Mouse (Mus musculus): Measurements from ENCODE around the gene Fam187b. TPM values are rescaled to one million over a fixed set of nuclear protein-coding genes. Genes with fewer than 3 reads are reported as not detected.
A peak's percentile ranks its signal among the peaks of the same experiment; 100 is the strongest.

Fam187b gene
- polyA plus RNA-seq, 1 experiment from 2014 or later = 1.1 TPM

- no peak for ATAC-seq (ENCODE audit: insufficient number of reproducible peaks, insufficient read depth, low FRiP score, low TSS enrichment, low read depth)
- Histone ChIP-seq H3K9ac (replicated peaks) (no peak overlapping the region), H3K9me3 (no peaks in the 10 kb centered on the region), H3K36me3 (no peaks in the 10 kb centered on the region), H3K4me2 (no peak overlapping the region), H3K4me1 (replicated peaks) (no peaks in the 10 kb centered on the region), H3K27me3 (no peaks in the 10 kb centered on the region), H3K27ac (no peak overlapping the region), H3K4me3 (replicated peaks) (no peak overlapping the region)
- WGBS = 89% methylated on average over 9 of the region's 9 CpGs
Measured at GRCm38 (mm10) chr7:30985357-30985756, 11.8 kb downstream of the Fam187b start.

DNA sequence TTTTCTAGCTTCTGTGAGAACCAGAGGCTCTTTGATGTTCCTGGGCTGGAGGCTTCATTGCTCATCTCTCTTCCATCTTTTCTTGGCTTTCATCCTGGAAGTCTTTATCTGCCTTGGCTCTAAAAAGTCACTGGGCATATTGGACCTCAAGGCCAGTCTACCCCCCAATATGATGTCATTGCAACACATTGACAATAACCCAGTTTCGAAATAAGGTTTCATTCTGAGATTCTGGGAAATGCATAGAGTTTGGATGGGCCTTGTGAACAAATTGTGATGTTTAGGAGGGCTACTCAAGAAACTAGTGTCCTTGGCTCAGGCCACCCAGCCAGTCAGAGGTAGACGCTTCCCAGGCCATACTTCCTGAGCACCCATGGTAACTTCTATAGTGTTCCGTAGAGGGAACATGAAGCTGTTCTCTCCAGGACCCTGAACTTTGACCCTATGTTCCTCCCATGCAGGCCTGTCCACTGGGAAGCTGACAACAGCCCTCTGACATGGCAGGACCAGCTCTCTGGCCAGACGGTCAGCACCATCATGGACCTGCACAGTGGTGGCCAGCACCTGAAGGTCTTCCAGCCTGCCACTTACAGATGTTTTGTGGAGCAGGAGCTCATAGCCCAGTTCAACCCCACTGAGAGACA, 15.1 kb downstream of the Fam187b start:
- no peak for ATAC-seq (ENCODE audit: insufficient number of reproducible peaks, insufficient read depth, low FRiP score, low TSS enrichment, low read depth)
- Histone ChIP-seq H3K9ac (replicated peaks) (no peak overlapping the region), H3K4me1 (replicated peaks) (no peaks in the 10 kb centered on the region), H3K27ac (no peak overlapping the region), H3K4me3 (replicated peaks) (no peak overlapping the region), H3K4me2 (no peak overlapping the region), H3K9me3 (no peaks in the 10 kb centered on the region), H3K27me3 (no peaks in the 10 kb centered on the region), H3K36me3 (no peaks in the 10 kb centered on the region)
- 84% methylated on average over 4 of the region's 4 CpGs for WGBS

- no peak overlapping the region for H3K4me2 ChIP-seq
- peaks cover 9% of the 10 kb centered on the region; the same call in 1 of the 2 replicates for H3K9me3 ChIP-seq
- no peaks in the 10 kb centered on the region for H3K36me3 ChIP-seq
- no peak for ATAC-seq (ENCODE audit: insufficient number of reproducible peaks, insufficient read depth, low FRiP score, low TSS enrichment, low read depth)
- WGBS = 73% methylated on average over 5 of the region's 5 CpGs
- H3K27ac ChIP-seq = no peak overlapping the region
- no peaks in the 10 kb centered on the region for H3K4me1 ChIP-seq (replicated peaks)
- no peaks in the 10 kb centered on the region for H3K27me3 ChIP-seq
- H3K4me3 ChIP-seq (replicated peaks) = no peak overlapping the region
- no peak overlapping the region for H3K9ac ChIP-seq (replicated peaks)
Measured at GRCm38 (mm10) chr7:30992148-30992547, 18.6 kb downstream of the Fam187b start.

DNA sequence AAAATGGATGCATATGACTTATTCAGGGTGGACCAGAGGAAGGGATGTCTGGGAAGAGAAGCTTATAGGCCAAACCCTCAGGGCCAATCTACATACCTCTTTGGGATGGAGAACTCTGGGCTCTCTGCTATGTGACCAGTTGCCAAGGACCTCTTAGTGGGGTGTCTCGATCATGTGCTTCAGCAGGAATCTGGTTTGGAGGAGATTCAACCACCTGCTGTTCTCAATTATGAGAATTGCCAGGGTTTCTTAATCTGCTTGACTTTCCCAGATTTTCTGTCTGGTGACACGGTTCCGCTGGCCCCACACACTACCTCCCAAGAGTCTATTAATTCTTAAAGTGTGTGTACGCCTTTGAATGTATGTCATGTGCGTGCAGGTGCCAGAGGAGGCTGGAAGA, 20.4 kb downstream of the Fam187b start:
- no peak for ATAC-seq (ENCODE audit: insufficient number of reproducible peaks, insufficient read depth, low FRiP score, low TSS enrichment, low read depth)
- 75% methylated on average over 5 of the region's 5 CpGs for WGBS
- Histone ChIP-seq H3K9me3 (peaks cover 9% of the 10 kb centered on the region; the same call in 1 of the 2 replicates), H3K4me1 (replicated peaks) (no peaks in the 10 kb centered on the region), H3K9ac (replicated peaks) (no peak overlapping the region), H3K27me3 (no peaks in the 10 kb centered on the region), H3K27ac (no peak overlapping the region), H3K4me3 (replicated peaks) (no peak overlapping the region), H3K36me3 (no peaks in the 10 kb centered on the region), H3K4me2 (no peak overlapping the region)

DNA sequence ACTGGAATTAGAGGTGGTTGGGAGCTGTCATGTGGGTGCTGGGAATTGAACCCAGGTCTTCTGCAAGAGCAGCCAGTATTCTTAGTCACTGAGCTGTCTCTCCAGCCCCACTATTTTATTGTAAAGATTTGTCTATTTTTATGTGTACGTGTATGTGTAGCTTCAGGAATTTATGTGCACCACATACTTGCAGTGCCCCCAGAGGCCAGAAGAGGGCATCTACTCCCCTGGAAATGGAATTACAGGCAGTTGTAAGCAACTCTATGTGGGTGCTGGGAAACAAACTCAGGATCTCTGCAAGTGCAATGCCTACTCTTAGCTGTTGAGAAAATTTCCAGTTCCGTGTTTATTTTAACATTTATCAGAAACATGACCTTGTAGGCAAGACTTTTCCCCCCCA, 22.9 kb downstream of the Fam187b start:
- Histone ChIP-seq H3K27me3 (no peaks in the 10 kb centered on the region), H3K27ac (no peak overlapping the region), H3K9me3 (peaks cover 9% of the 10 kb centered on the region; the same call in 1 of the 2 replicates), H3K36me3 (no peaks in the 10 kb centered on the region), H3K4me2 (no peak overlapping the region), H3K4me1 (replicated peaks) (peaks cover 12% of the 10 kb centered on the region), H3K4me3 (replicated peaks) (no peak overlapping the region), H3K9ac (replicated peaks) (no peak overlapping the region)
- WGBS = 87% methylated on average over 2 of the region's 2 CpGs
- ATAC-seq (ENCODE audit: insufficient number of reproducible peaks, insufficient read depth, low FRiP score, low TSS enrichment, low read depth) = no peak

- peak overlapping the region; percentile 23; the same call in 1 of the 2 replicates for H3K4me2 ChIP-seq
- no peaks in the 10 kb centered on the region for H3K36me3 ChIP-seq
- no peaks in the 10 kb centered on the region for H3K27me3 ChIP-seq
- 0 out of 2 replicates have a peak overlapping the region, but pooled peaks have one; percentile 18 for H3K9ac ChIP-seq (replicated peaks)
- peaks cover 12% of the 10 kb centered on the region for H3K4me1 ChIP-seq (replicated peaks)
- H3K27ac ChIP-seq = peak overlapping the region; percentile 4; the same call in 1 of the 2 replicates
- H3K9me3 ChIP-seq = peaks cover 9% of the 10 kb centered on the region; the same call in 1 of the 2 replicates
- ATAC-seq (ENCODE audit: insufficient number of reproducible peaks, insufficient read depth, low FRiP score, low TSS enrichment, low read depth) = peak; percentile 47; the same call in 1 of the 2 replicates
- no peak overlapping the region for H3K4me3 ChIP-seq (replicated peaks)
- WGBS = 18% methylated on average over 7 of the region's 7 CpGs
Measured at GRCm38 (mm10) chr7:31000505-31001020, 27.0 kb downstream of the Fam187b start.

DNA sequence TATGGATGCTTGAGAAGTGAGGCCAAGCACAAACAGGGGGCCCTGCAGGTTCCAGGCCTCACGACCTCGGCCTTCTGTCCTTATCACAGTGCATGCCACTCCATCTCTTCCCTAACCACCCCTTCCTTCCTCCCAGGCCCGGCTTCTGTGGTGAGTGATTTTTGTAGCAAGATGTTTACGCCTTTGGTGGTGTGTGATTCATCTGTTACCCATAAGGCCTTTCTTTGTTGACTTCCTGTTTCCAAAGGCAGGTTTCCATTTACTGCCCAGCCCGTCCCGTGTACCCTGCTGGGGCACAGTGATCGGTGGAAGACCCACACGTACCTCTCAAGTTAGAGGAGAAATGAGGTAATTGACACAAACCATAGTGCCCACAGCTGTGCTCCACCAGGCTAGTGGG, 29.1 kb downstream of the Fam187b start:
- Histone ChIP-seq H3K4me3 (replicated peaks) (no peak overlapping the region), H3K4me1 (replicated peaks) (peaks cover 12% of the 10 kb centered on the region), H3K9ac (replicated peaks) (no peak overlapping the region), H3K4me2 (no peak overlapping the region), H3K27me3 (no peaks in the 10 kb centered on the region), H3K27ac (no peak overlapping the region), H3K36me3 (no peaks in the 10 kb centered on the region), H3K9me3 (no peaks in the 10 kb centered on the region)
- WGBS = 71% methylated on average over 8 of the region's 8 CpGs
- no peak for ATAC-seq (ENCODE audit: insufficient number of reproducible peaks, insufficient read depth, low FRiP score, low TSS enrichment, low read depth)

DNA sequence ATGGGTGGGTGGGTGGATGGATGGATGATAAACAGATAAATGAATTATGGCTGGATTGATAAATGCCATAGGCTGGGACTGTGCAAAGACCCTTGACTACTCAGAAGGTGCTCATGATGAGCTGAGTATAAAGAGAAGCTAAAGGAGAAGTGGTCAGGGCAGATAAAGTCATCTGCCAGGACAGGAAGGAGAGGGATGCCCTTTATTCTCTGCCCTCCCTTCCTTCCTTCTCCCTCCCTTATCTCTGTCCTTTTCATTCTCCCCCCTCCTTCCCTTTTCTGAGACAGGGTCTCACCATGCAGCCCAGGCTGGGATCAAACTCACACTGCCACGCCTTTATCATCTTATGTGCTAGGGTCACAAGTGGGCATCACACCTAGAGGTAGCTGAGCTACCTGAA, 34.2 kb downstream of the Fam187b start:
- ATAC-seq (ENCODE audit: insufficient number of reproducible peaks, insufficient read depth, low FRiP score, low TSS enrichment, low read depth) = no peak
- Histone ChIP-seq H3K36me3 (no peaks in the 10 kb centered on the region), H3K27ac (no peak overlapping the region), H3K4me3 (replicated peaks) (no peak overlapping the region), H3K9me3 (no peaks in the 10 kb centered on the region), H3K4me1 (replicated peaks) (no peaks in the 10 kb centered on the region), H3K9ac (replicated peaks) (no peak overlapping the region), H3K27me3 (no peaks in the 10 kb centered on the region), H3K4me2 (no peak overlapping the region)
- WGBS = 73% methylated on average over 1 of the region's 1 CpGs

- Histone ChIP-seq H3K36me3 (no peaks in the 10 kb centered on the region), H3K27me3 (no peaks in the 10 kb centered on the region), H3K9me3 (no peaks in the 10 kb centered on the region), H3K27ac (no peak overlapping the region), H3K4me3 (replicated peaks) (no peak overlapping the region), H3K4me1 (replicated peaks) (no peaks in the 10 kb centered on the region), H3K4me2 (no peak overlapping the region), H3K9ac (replicated peaks) (no peak overlapping the region)
- WGBS = 38% methylated on average over 1 of the region's 1 CpGs
- ATAC-seq (ENCODE audit: insufficient number of reproducible peaks, insufficient read depth, low FRiP score, low TSS enrichment, low read depth) = no peak
Measured at GRCm38 (mm10) chr7:31008175-31008574, 34.6 kb downstream of the Fam187b start.

DNA sequence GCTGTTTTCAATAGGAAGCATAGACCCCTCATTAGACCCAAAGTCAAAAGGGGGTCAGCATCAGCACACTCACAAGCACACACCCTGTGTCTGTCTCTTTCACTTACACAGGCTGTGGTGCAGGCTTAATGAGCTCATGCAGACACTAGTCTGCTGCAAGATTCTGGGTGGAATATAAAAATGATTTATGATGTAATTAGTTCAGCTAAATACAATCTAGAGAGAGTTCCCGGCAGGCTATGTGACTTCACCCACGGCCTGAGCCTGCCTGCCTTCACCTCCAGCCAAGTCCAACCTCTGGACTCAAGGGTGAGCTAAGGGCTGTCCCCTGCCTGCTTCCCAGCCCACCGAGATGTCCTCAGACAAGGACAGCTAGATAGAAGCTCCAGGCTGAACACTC, 35.3 kb downstream of the Fam187b start:
- no peak overlapping the region for H3K27ac ChIP-seq
- ATAC-seq (ENCODE audit: insufficient number of reproducible peaks, insufficient read depth, low FRiP score, low TSS enrichment, low read depth) = peak; percentile 46; the same call in 1 of the 2 replicates
- H3K27me3 ChIP-seq = no peaks in the 10 kb centered on the region
- no peaks in the 10 kb centered on the region for H3K9me3 ChIP-seq
- H3K4me2 ChIP-seq = no peak overlapping the region
- no peaks in the 10 kb centered on the region for H3K36me3 ChIP-seq
- 27% methylated on average over 3 of the region's 3 CpGs for WGBS
- no peaks in the 10 kb centered on the region for H3K4me1 ChIP-seq (replicated peaks)
- H3K4me3 ChIP-seq (replicated peaks) = no peak overlapping the region
- no peak overlapping the region for H3K9ac ChIP-seq (replicated peaks)

- WGBS = 84% methylated on average over 5 of the region's 5 CpGs
- no peak for ATAC-seq (ENCODE audit: insufficient number of reproducible peaks, insufficient read depth, low FRiP score, low TSS enrichment, low read depth)
Measured at GRCm38 (mm10) chr7:31012971-31013370, 39.4 kb downstream of the Fam187b start.

More at GRCm38 (mm10) chr7:31012971-31013370, 39.4 kb downstream of the Fam187b start:
- no peak overlapping the region for H3K4me3 ChIP-seq (replicated peaks)
- no peaks in the 10 kb centered on the region for H3K27me3 ChIP-seq
- no peak overlapping the region for H3K27ac ChIP-seq
- H3K4me1 ChIP-seq (replicated peaks) = peaks cover 15% of the 10 kb centered on the region
- H3K9me3 ChIP-seq = no peaks in the 10 kb centered on the region
- H3K36me3 ChIP-seq = no peaks in the 10 kb centered on the region
- H3K4me2 ChIP-seq = no peak overlapping the region
- no peak overlapping the region for H3K9ac ChIP-seq (replicated peaks)

Measured in limb, embryonic 12.5 days (tissue).